Mouse (Mus musculus): Measurements from ENCODE around the gene Rasgrp2. TPM values are rescaled to one million over a fixed set of nuclear protein-coding genes. Genes with fewer than 3 reads are reported as not detected.

The Rasgrp2 gene
- polyA plus RNA-seq, 1 experiment from 2014 or later: 130 TPM

- Histone ChIP-seq H3K36me3 (ENCODE audit: control insufficient read depth, insufficient read depth, low read length) (no peaks in the 10 kb centered on the region), H3K4me1 (ENCODE audit: control insufficient read depth, insufficient read depth, low read length) (0 out of 2 replicates have a peak, but pooled peaks cover 3% of the 10 kb centered on the region), H3K4me3 (ENCODE audit: low read depth, low read length) (no peak overlapping the region), H3K27me3 (ENCODE audit: control insufficient read depth, insufficient read depth, low read length) (no peaks in the 10 kb centered on the region), H3K9me3 (ENCODE audit: control insufficient read depth, low read length) (no peaks in the 10 kb centered on the region), H3K27ac (ENCODE audit: low read depth, low read length) (no peak overlapping the region), H3K9ac (replicated peaks; ENCODE audit: low read depth, low read length) (no peak overlapping the region), H3K4me2 (ENCODE audit: low read depth, low read length) (no peak overlapping the region)
- WGBS: 83% methylated on average over 7 of the region's 7 CpGs
- ATAC-seq (ENCODE audit: low read depth): no peak
Observed at GRCm38 (mm10) chr19:6385821-6386220, 13.3 kb upstream of the Rasgrp2 start.

- Histone ChIP-seq H3K9ac (replicated peaks; ENCODE audit: low read depth, low read length) (no peak overlapping the region), H3K27me3 (ENCODE audit: control insufficient read depth, insufficient read depth, low read length) (no peaks in the 10 kb centered on the region), H3K4me1 (ENCODE audit: control insufficient read depth, insufficient read depth, low read length) (0 out of 2 replicates have a peak, but pooled peaks cover 3% of the 10 kb centered on the region), H3K27ac (ENCODE audit: low read depth, low read length) (no peak overlapping the region), H3K9me3 (ENCODE audit: control insufficient read depth, low read length) (no peaks in the 10 kb centered on the region), H3K4me3 (ENCODE audit: low read depth, low read length) (no peak overlapping the region), H3K36me3 (ENCODE audit: control insufficient read depth, insufficient read depth, low read length) (no peaks in the 10 kb centered on the region), H3K4me2 (ENCODE audit: low read depth, low read length) (no peak overlapping the region)
- WGBS: 71% methylated on average over 9 of the region's 9 CpGs
- ATAC-seq (ENCODE audit: low read depth): no peak
Observed at GRCm38 (mm10) chr19:6386234-6386633, 12.9 kb upstream of the Rasgrp2 start.

- Histone ChIP-seq H3K27ac (ENCODE audit: low read depth, low read length) (no peak overlapping the region), H3K9ac (replicated peaks; ENCODE audit: low read depth, low read length) (no peak overlapping the region), H3K9me3 (ENCODE audit: control insufficient read depth, low read length) (no peaks in the 10 kb centered on the region), H3K27me3 (ENCODE audit: control insufficient read depth, insufficient read depth, low read length) (no peaks in the 10 kb centered on the region), H3K36me3 (ENCODE audit: control insufficient read depth, insufficient read depth, low read length) (no peaks in the 10 kb centered on the region), H3K4me3 (ENCODE audit: low read depth, low read length) (no peak overlapping the region), H3K4me2 (ENCODE audit: low read depth, low read length) (no peak overlapping the region), H3K4me1 (ENCODE audit: control insufficient read depth, insufficient read depth, low read length) (0 out of 2 replicates have a peak, but pooled peaks cover 3% of the 10 kb centered on the region)
- WGBS: 84% methylated on average over 13 of the region's 13 CpGs
- ATAC-seq (ENCODE audit: low read depth): no peak
Observed at GRCm38 (mm10) chr19:6388006-6388405, 11.1 kb upstream of the Rasgrp2 start.

GRCm38 (mm10) chr19:6389803-6390202 lies 9.3 kb upstream of the Rasgrp2 start:
- no peaks in the 10 kb centered on the region for H3K4me1 ChIP-seq (ENCODE audit: control insufficient read depth, insufficient read depth, low read length)
- H3K27ac ChIP-seq (ENCODE audit: low read depth, low read length): no peak overlapping the region
- WGBS: 6% methylated on average over 16 of the region's 16 CpGs
- H3K4me2 ChIP-seq (ENCODE audit: low read depth, low read length): peak overlapping the region; percentile 44
- H3K36me3 ChIP-seq (ENCODE audit: control insufficient read depth, insufficient read depth, low read length): no peaks in the 10 kb centered on the region
- no peaks in the 10 kb centered on the region for H3K9me3 ChIP-seq (ENCODE audit: control insufficient read depth, low read length)
- H3K4me3 ChIP-seq (ENCODE audit: low read depth, low read length): peak overlapping the region; percentile 22
- H3K9ac ChIP-seq (replicated peaks; ENCODE audit: low read depth, low read length): peak overlapping the region; percentile 22; the same call in 1 of the 2 replicates
- ATAC-seq (ENCODE audit: low read depth): peak; percentile 57; the same call in 1 of the 2 replicates
- H3K27me3 ChIP-seq (ENCODE audit: control insufficient read depth, insufficient read depth, low read length): no peaks in the 10 kb centered on the region

GRCm38 (mm10) chr19:6390251-6390650 lies 8.9 kb upstream of the Rasgrp2 start:
- H3K4me1 ChIP-seq (ENCODE audit: control insufficient read depth, insufficient read depth, low read length): no peaks in the 10 kb centered on the region
- no peaks in the 10 kb centered on the region for H3K27me3 ChIP-seq (ENCODE audit: control insufficient read depth, insufficient read depth, low read length)
- H3K4me3 ChIP-seq (ENCODE audit: low read depth, low read length): no peak overlapping the region
- no peak for ATAC-seq (ENCODE audit: low read depth)
- no peak overlapping the region for H3K9ac ChIP-seq (replicated peaks; ENCODE audit: low read depth, low read length)
- H3K4me2 ChIP-seq (ENCODE audit: low read depth, low read length): peak overlapping the region; percentile 44; the same call in 1 of the 2 replicates
- no peaks in the 10 kb centered on the region for H3K9me3 ChIP-seq (ENCODE audit: control insufficient read depth, low read length)
- H3K27ac ChIP-seq (ENCODE audit: low read depth, low read length): no peak overlapping the region
- WGBS: 59% methylated on average over 6 of the region's 6 CpGs
- no peaks in the 10 kb centered on the region for H3K36me3 ChIP-seq (ENCODE audit: control insufficient read depth, insufficient read depth, low read length)

GRCm38 (mm10) chr19:6392743-6393393 lies 6.3 kb upstream of the Rasgrp2 start:
- no peak overlapping the region for H3K4me2 ChIP-seq (ENCODE audit: low read depth, low read length)
- H3K9me3 ChIP-seq (ENCODE audit: control insufficient read depth, low read length): no peaks in the 10 kb centered on the region
- no peaks in the 10 kb centered on the region for H3K36me3 ChIP-seq (ENCODE audit: control insufficient read depth, insufficient read depth, low read length)
- H3K27ac ChIP-seq (ENCODE audit: low read depth, low read length): no peak overlapping the region
- ATAC-seq (ENCODE audit: low read depth): no peak
- no peaks in the 10 kb centered on the region for H3K4me1 ChIP-seq (ENCODE audit: control insufficient read depth, insufficient read depth, low read length)
- WGBS: 94% methylated on average over 14 of the region's 14 CpGs
- H3K27me3 ChIP-seq (ENCODE audit: control insufficient read depth, insufficient read depth, low read length): no peaks in the 10 kb centered on the region
- no peak overlapping the region for H3K4me3 ChIP-seq (ENCODE audit: low read depth, low read length)
- H3K9ac ChIP-seq (replicated peaks; ENCODE audit: low read depth, low read length): no peak overlapping the region

- Histone ChIP-seq H3K4me2 (ENCODE audit: low read depth, low read length) (no peak overlapping the region), H3K4me3 (ENCODE audit: low read depth, low read length) (no peak overlapping the region), H3K4me1 (ENCODE audit: control insufficient read depth, insufficient read depth, low read length) (no peaks in the 10 kb centered on the region), H3K27me3 (ENCODE audit: control insufficient read depth, insufficient read depth, low read length) (no peaks in the 10 kb centered on the region), H3K9ac (replicated peaks; ENCODE audit: low read depth, low read length) (no peak overlapping the region), H3K9me3 (ENCODE audit: control insufficient read depth, low read length) (no peaks in the 10 kb centered on the region), H3K36me3 (ENCODE audit: control insufficient read depth, insufficient read depth, low read length) (no peaks in the 10 kb centered on the region), H3K27ac (ENCODE audit: low read depth, low read length) (no peak overlapping the region)
- WGBS: 90% methylated on average over 16 of the region's 16 CpGs
- no peak for ATAC-seq (ENCODE audit: low read depth)
Observed at GRCm38 (mm10) chr19:6393637-6394036, 5.5 kb upstream of the Rasgrp2 start.

- H3K9me3 ChIP-seq (ENCODE audit: control insufficient read depth, low read length): no peaks in the 10 kb centered on the region
- H3K27ac ChIP-seq (ENCODE audit: low read depth, low read length): no peak overlapping the region
- no peak overlapping the region for H3K4me3 ChIP-seq (ENCODE audit: low read depth, low read length)
- H3K27me3 ChIP-seq (ENCODE audit: control insufficient read depth, insufficient read depth, low read length): no peaks in the 10 kb centered on the region
- H3K36me3 ChIP-seq (ENCODE audit: control insufficient read depth, insufficient read depth, low read length): no peaks in the 10 kb centered on the region
- peaks cover 14% of the 10 kb centered on the region for H3K4me1 ChIP-seq (ENCODE audit: control insufficient read depth, insufficient read depth, low read length)
- H3K4me2 ChIP-seq (ENCODE audit: low read depth, low read length): no peak overlapping the region
- 85% methylated on average over 5 of the region's 5 CpGs for WGBS
- no peak for ATAC-seq (ENCODE audit: low read depth)
- H3K9ac ChIP-seq (replicated peaks; ENCODE audit: low read depth, low read length): no peak overlapping the region
Observed at GRCm38 (mm10) chr19:6396237-6396636, 2.9 kb upstream of the Rasgrp2 start.

- no peak for ATAC-seq (ENCODE audit: low read depth)
- Histone ChIP-seq H3K27me3 (ENCODE audit: control insufficient read depth, insufficient read depth, low read length) (no peaks in the 10 kb centered on the region), H3K4me3 (ENCODE audit: low read depth, low read length) (no peak overlapping the region), H3K9me3 (ENCODE audit: control insufficient read depth, low read length) (no peaks in the 10 kb centered on the region), H3K4me1 (ENCODE audit: control insufficient read depth, insufficient read depth, low read length) (peaks cover 21% of the 10 kb centered on the region), H3K9ac (replicated peaks; ENCODE audit: low read depth, low read length) (no peak overlapping the region), H3K27ac (ENCODE audit: low read depth, low read length) (no peak overlapping the region), H3K36me3 (ENCODE audit: control insufficient read depth, insufficient read depth, low read length) (no peaks in the 10 kb centered on the region), H3K4me2 (ENCODE audit: low read depth, low read length) (peak overlapping the region; percentile 96; the same call in 1 of the 2 replicates)
- WGBS: 83% methylated on average over 22 of the region's 22 CpGs
Observed at GRCm38 (mm10) chr19:6397582-6398249, 1.4 kb upstream of the Rasgrp2 start.

All from neural tube, embryonic 14.5 days (tissue).